Mouse (Mus musculus) kidney, postnatal 0 days (tissue): ENCODE measurements around the gene Gmppa. TPM values are rescaled to one million over a fixed set of nuclear protein-coding genes. Genes with fewer than 3 reads are reported as not detected.

Experiments
- ATAC-seq: fragments of 200-750 bp; cut with Nextera tagmentation; replicated peaks from 2 replicates; pipeline ENCODE4 v1.8.0; 2017; ENCODE audit warnings: low read depth, moderate number of reproducible peaks, moderate TSS enrichment, moderate library complexity; ENCODE audit not compliant: low FRiP score
- DNase-seq: peaks from one replicate; pipeline ENCODE4 v3.0.0-alpha.2; 2016; ENCODE audit warnings: low spot score
- H3K27ac ChIP-seq: fragments of 300-500 bp; sonication (generic); 2 replicates; pipeline ENCODE4 v1.5.1; 2014; ENCODE audit warnings: mild to moderate bottlenecking
- H3K27me3 ChIP-seq: fragments of 300-500 bp; sonication (generic); 2 replicates; pipeline ENCODE4 v1.6.1; 2014; ENCODE audit warnings: low read length, mixed read lengths; ENCODE audit not compliant: insufficient read depth
- H3K36me3 ChIP-seq: fragments of 300-500 bp; sonication (generic); 2 replicates; pipeline ENCODE4 v1.6.1; 2014; ENCODE audit warnings: low read length, mixed read lengths; ENCODE audit not compliant: insufficient read depth
- H3K4me1 ChIP-seq: fragments of 300-500 bp; sonication (generic); replicated peaks from 2 replicates; pipeline ENCODE4 v1.6.1; 2014; ENCODE audit warnings: antibody characterized with exemption, low read length, mixed read lengths; ENCODE audit not compliant: insufficient read depth
- H3K4me2 ChIP-seq: fragments of 300-500 bp; sonication (generic); 2 replicates; pipeline ENCODE4 v1.6.1; 2014; ENCODE audit warnings: mild to moderate bottlenecking, low read length, moderate library complexity, mixed read lengths
- H3K4me3 ChIP-seq: fragments of 300-500 bp; sonication (generic); replicated peaks from 2 replicates; pipeline ENCODE4 v1.5.1; 2014; ENCODE audit warnings: low read depth, low read length
- H3K9ac ChIP-seq: fragments of 300-500 bp; sonication (generic); 2 replicates; pipeline ENCODE4 v1.6.1; 2014; ENCODE audit warnings: low read depth, low read length
- H3K9me3 ChIP-seq: fragments of 300-500 bp; sonication (generic); replicated peaks from 2 replicates; pipeline ENCODE4 v1.6.1; 2016; ENCODE audit warnings: low read length, inconsistent platforms, mixed read lengths
- CTCF ChIP-seq: IDR thresholded peaks from 2 replicates; pipeline ENCODE4 v1.5.1; 2016; ENCODE audit warnings: antibody characterized with exemption, low read depth, mild to moderate bottlenecking, moderate library complexity
- WGBS: fragments of 180-500 bp; shearing (Covaris S2); extraction: QIAGEN DNeasy Blood & Tissue Kit; methylation state at CpG from one replicate; pipeline ENCODE4 v1.1.7; 2014; 5-methylcytosine and 5-hydroxymethylcytosine counted together
- polyA plus RNA-seq: library from polyadenylated mRNA; unstranded; fragments of >200 nt; fragmentation: Nextera tagmentation; extraction: Ambion mirVana; gene quantifications from 2 replicates; pipeline ENCODE4 v1.2.1, GENCODE M21; 2015

The Gmppa gene
- polyA plus RNA-seq, 1 experiment from 2014 or later: 72.5 TPM

DNA sequence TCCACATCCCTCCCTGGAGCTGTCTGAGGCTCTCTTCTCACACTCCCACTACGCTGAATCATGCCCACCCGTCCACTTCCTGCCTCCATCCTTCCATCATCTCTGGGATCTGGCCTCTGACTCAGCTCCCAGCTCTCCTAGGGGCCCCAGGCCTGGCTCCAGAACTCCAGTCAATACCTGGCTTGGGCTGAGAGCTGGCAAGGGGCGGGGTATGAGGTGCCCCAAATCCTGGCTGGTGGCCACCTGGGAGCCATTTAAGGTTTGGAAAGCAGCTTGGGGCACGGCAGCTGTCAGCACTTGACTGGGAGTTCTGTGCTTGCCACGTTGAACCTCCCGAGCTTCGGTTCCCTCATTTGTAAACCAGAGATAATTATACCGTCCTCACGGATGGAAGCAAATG, 42.6 kb upstream of the Gmppa start:
- no peak for DNase-seq
- ATAC-seq: no peak
- no peak for TF ChIP-seq CTCF
- H3K9me3 ChIP-seq: no peaks in the 10 kb centered on the region
- no peaks in the 10 kb centered on the region for H3K27me3 ChIP-seq
- H3K27ac ChIP-seq: no peak overlapping the region
- no peak overlapping the region for H3K9ac ChIP-seq
- H3K4me1 ChIP-seq: peaks cover 9% of the 10 kb centered on the region
- no peak overlapping the region for H3K4me3 ChIP-seq
- H3K4me2 ChIP-seq: no peak overlapping the region
- 56% methylated on average over 9 of the region's 9 CpGs for WGBS
- H3K36me3 ChIP-seq: peaks cover 7% of the 10 kb centered on the region; the same call in 1 of the 2 replicates

DNA sequence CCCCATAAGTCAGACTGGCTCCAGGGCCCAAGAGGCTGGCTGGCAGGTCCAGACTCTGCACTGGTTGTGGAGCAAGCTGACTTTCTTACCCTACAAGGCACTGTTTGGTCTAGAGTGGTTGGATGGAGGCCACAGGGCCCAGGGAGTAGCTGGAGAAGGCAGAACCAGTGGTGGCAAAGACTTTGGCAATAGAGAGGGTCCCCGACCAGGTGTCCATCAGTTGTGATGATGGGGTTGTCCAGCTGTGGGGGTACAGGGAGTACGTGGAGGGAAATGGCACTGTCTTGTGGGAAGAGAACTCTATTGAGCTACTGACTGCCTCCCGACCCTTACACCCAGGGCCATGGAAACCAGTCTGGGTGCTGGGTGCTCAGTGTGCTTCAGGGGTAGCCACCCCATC, 41.9 kb upstream of the Gmppa start:
- peaks cover 4% of the 10 kb centered on the region for H3K4me1 ChIP-seq
- no peaks in the 10 kb centered on the region for H3K27me3 ChIP-seq
- H3K36me3 ChIP-seq: peaks cover 7% of the 10 kb centered on the region; the same call in 1 of the 2 replicates
- WGBS: 89% methylated on average over 3 of the region's 3 CpGs
- no peak overlapping the region for H3K4me3 ChIP-seq
- H3K4me2 ChIP-seq: no peak overlapping the region
- DNase-seq: no peak
- no peak for TF ChIP-seq CTCF
- H3K9me3 ChIP-seq: no peaks in the 10 kb centered on the region
- ATAC-seq: no peak
- no peak overlapping the region for H3K9ac ChIP-seq
- no peak overlapping the region for H3K27ac ChIP-seq

DNA sequence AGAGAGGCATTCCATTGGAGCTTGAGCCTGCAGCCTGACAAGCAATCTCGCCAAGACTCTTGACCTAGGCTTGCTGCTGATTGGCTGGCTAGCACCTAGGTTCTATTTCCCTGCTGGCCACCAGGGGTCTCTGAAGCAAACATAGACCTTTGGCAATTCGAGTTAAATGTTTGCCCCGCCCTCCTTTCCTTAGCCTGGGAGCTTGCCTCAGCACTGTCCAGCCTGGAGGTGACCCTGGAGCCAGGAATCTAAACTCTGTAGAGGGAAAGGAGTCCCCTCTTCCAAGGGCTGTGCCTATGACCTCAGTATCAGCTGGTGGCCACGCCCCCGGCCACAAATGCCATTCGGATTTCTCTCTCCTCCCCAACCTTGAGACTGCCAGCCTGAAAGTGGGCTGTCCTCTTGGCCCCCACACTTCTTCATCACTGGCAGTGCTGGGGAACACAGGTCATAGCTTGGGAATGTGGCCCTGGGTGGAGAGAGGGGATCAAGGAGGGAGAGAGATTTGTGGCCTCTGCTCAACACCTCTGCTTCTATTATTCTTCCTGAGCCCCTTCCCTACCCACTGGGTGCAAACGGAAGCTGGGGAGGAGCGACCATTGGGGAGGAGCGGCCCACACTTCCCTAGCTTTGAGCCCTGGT, 36.8 kb upstream of the Gmppa start:
- no peak overlapping the region for H3K4me3 ChIP-seq
- peak; percentile 97 for DNase-seq
- H3K9me3 ChIP-seq: no peaks in the 10 kb centered on the region
- peak; percentile 84 for ATAC-seq
- peak overlapping the region; percentile 85 for H3K27ac ChIP-seq
- H3K27me3 ChIP-seq: no peaks in the 10 kb centered on the region
- 13% methylated on average over 9 of the region's 9 CpGs for WGBS
- H3K36me3 ChIP-seq: peaks cover 16% of the 10 kb centered on the region; the same call in 1 of the 2 replicates
- H3K9ac ChIP-seq: peak overlapping the region; percentile 60; the same call in 1 of the 2 replicates
- peak; percentile 86 for TF ChIP-seq CTCF
- H3K4me2 ChIP-seq: 0 out of 2 replicates have a peak overlapping the region, but pooled peaks have one; percentile 53
- peaks cover 20% of the 10 kb centered on the region for H3K4me1 ChIP-seq

DNA sequence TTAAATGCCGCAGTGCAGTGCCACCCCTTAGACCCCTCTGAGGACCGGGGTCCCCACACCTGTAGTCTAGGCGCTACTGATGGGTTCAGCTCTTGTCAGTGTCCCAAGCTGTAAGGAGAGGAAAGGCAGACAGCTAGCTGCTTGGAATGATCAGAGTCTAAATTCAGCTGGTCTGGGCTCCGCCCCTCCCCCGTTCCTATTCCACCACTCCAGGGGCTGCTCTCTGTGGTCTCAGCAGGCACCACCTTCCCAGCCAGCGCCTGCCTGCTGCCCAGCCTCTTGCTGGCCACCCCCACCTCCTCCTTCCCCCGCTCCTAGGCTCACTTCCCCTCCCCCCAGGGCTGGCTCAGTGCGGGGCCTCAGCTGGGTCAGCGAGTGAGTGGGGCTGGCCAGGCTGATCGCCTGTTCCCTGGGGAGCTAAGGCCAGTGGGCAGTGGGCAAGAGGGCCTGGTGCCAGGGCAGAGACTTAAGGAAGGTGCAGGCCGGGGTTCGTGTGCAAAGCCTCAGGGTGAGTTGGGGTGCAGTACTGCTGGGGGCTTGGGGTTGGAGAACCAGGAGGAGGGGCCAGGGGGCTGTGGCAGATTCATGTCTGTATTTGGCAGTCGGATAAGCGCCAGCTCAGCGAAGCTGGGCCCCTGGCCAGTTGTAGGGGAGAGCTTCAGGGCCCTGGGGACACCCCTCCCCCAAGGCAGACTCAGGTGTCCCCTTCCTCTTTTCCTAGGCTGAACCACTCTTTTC, 35.8 kb upstream of the Gmppa start:
- H3K4me2 ChIP-seq: peak overlapping the region; percentile 53
- peak overlapping the region; percentile 85 for H3K27ac ChIP-seq
- ATAC-seq (peak; percentile 89), DNase-seq (peak; percentile 86)
- no peaks in the 10 kb centered on the region for H3K9me3 ChIP-seq
- peaks cover 13% of the 10 kb centered on the region; the same call in 1 of the 2 replicates for H3K36me3 ChIP-seq
- H3K27me3 ChIP-seq: no peaks in the 10 kb centered on the region
- H3K9ac ChIP-seq: peak overlapping the region; percentile 60
- peaks cover 20% of the 10 kb centered on the region for H3K4me1 ChIP-seq
- peak overlapping the region; percentile 9; the same call in 1 of the 2 replicates for H3K4me3 ChIP-seq
- no peak for TF ChIP-seq CTCF
- WGBS: 11% methylated on average over 15 of the region's 15 CpGs

DNA sequence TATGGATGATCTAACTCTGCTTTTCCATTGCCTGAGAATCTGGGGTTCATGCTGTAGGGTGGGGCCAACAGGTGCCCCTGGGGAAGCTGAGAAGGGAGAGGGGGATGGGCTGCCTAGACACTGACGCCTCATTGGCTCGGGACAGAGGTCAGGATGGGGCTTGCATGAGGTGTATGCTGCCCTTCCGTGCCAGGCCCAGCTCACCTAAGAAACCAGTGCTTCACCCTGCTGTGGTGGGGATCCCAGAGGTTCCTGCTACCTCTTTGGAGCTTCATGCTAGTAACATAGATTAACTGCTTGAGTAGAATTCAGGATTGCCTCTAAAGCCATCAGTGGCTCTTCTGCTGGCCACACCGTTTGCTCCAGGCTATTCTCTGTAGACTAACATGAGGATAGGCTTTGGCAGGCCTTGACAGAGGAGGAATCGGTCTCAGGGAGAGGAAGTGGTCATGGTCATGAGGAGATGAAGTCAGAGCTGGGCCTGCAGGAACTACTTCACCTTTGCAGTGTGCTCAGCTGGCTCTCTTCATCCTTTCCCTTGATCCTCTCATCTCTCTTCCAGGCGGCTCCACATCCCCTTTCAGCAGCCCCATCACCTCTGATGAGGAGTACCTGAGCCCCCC, 35.1 kb upstream of the Gmppa start:
- Histone ChIP-seq H3K27ac (peak overlapping the region; percentile 85), H3K4me1 (peaks cover 20% of the 10 kb centered on the region), H3K27me3 (no peaks in the 10 kb centered on the region), H3K9ac (peak overlapping the region; percentile 60), H3K9me3 (no peaks in the 10 kb centered on the region), H3K4me3 (peak overlapping the region; percentile 9; the same call in 1 of the 2 replicates), H3K4me2 (peak overlapping the region; percentile 53), H3K36me3 (peaks cover 15% of the 10 kb centered on the region; the same call in 1 of the 2 replicates)
- TF ChIP-seq CTCF: no peak
- ATAC-seq (no peak), DNase-seq (no peak)
- WGBS: 37% methylated on average over 6 of the region's 6 CpGs

DNA sequence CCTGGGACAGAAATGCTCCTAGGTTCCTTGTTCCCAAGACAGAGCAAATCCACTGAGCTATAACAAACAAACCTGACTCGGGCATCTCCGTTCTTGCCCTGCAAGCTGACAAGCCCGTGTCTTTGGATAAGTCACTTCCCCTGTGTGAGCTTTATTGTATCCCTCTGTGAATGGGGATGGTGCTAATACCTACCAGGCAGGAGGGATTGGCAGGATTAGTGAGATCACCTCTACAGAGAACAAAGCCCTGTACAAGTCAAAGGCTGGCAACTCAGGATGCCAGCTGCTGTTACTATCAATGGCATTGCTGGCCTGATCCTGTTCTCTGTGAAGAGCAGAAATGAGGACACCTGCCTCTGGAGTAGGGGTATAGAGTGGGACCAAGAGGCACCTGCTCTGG, 30.2 kb upstream of the Gmppa start:
- Histone ChIP-seq H3K4me3 (no peak overlapping the region), H3K4me1 (peaks cover 2% of the 10 kb centered on the region), H3K27me3 (no peaks in the 10 kb centered on the region), H3K4me2 (no peak overlapping the region), H3K9me3 (no peaks in the 10 kb centered on the region), H3K9ac (no peak overlapping the region), H3K27ac (no peak overlapping the region), H3K36me3 (peaks cover 27% of the 10 kb centered on the region; the same call in 1 of the 2 replicates)
- no peak for TF ChIP-seq CTCF
- WGBS: 89% methylated on average over 3 of the region's 3 CpGs
- DNase-seq (no peak), ATAC-seq (no peak)
